Mouse (Mus musculus) limb, embryonic 14.5 days (tissue): Measurements from ENCODE around the gene 6430548M08Rik. TPM values are rescaled to one million over a fixed set of nuclear protein-coding genes. Genes with fewer than 3 reads are reported as not detected.

Experiments
- ATAC-seq: fragments of 200-750 bp; cut with Nextera tagmentation; 2 replicates; pipeline ENCODE4 v1.8.0; 2017; ENCODE audit warnings: low read depth, moderate number of reproducible peaks, moderate TSS enrichment; ENCODE audit not compliant: low FRiP score
- DNase-seq: peaks from one replicate; pipeline ENCODE4 v3.0.0-alpha.2; 2015; ENCODE audit warnings: low spot score
- H3K27ac ChIP-seq: fragments of 300-500 bp; sonication (generic); replicated peaks from 2 replicates; pipeline ENCODE4 v1.5.1; 2014; ENCODE audit warnings: low read depth, mild to moderate bottlenecking, low read length, moderate library complexity, mixed read lengths
- H3K27me3 ChIP-seq: fragments of 300-500 bp; sonication (generic); 2 replicates; pipeline ENCODE4 v1.6.1; 2014; ENCODE audit warnings: low read length, mixed read lengths; ENCODE audit not compliant: control insufficient read depth, insufficient read depth
- H3K36me3 ChIP-seq: fragments of 300-500 bp; sonication (generic); 2 replicates; pipeline ENCODE4 v1.6.1; 2014; ENCODE audit warnings: mild to moderate bottlenecking, low read length, moderate library complexity, mixed read lengths; ENCODE audit not compliant: control insufficient read depth, insufficient read depth
- H3K4me1 ChIP-seq: fragments of 300-500 bp; sonication (generic); 2 replicates; pipeline ENCODE4 v1.6.1; 2014; ENCODE audit warnings: antibody characterized with exemption, low read length, mixed read lengths; ENCODE audit not compliant: control insufficient read depth, insufficient read depth
- H3K4me2 ChIP-seq: fragments of 300-500 bp; sonication (generic); replicated peaks from 2 replicates; pipeline ENCODE4 v1.6.1; 2014; ENCODE audit warnings: low read depth, mild to moderate bottlenecking, low read length, moderate library complexity; ENCODE audit not compliant: severe bottlenecking
- H3K4me3 ChIP-seq: fragments of 300-500 bp; sonication (generic); replicated peaks from 2 replicates; pipeline ENCODE4 v1.5.1; 2014; ENCODE audit warnings: low read length
- H3K9ac ChIP-seq: fragments of 300-500 bp; sonication (generic); 2 replicates; pipeline ENCODE4 v1.6.1; 2014; ENCODE audit warnings: mild to moderate bottlenecking, low read depth, low read length, moderate library complexity; ENCODE audit not compliant: severe bottlenecking
- H3K9me3 ChIP-seq: fragments of 300-500 bp; sonication (generic); 2 replicates; pipeline ENCODE4 v1.6.1; 2016; ENCODE audit warnings: low read length; ENCODE audit not compliant: control insufficient read depth
- POLR2A ChIP-seq: fragments of 200-500 bp; IDR thresholded peaks from 2 replicates; pipeline ENCODE4 v1.8.0; 2012; ENCODE audit warnings: inconsistent platforms, mild to moderate bottlenecking, moderate library complexity, borderline replicate concordance; ENCODE audit not compliant: insufficient read depth, insufficient read length; ENCODE audit errors: extremely low read depth
- WGBS: fragments of 180-500 bp; shearing (Covaris S2); extraction: QIAGEN DNeasy Blood & Tissue Kit; methylation state at CpG from one replicate; pipeline ENCODE4 v1.1.7; 2014; 5-methylcytosine and 5-hydroxymethylcytosine counted together
- polyA plus RNA-seq, 2 experiments: library from polyadenylated mRNA; depleted of rRNA in 1 of 2; stranded (reverse) in 1 of 2; unstranded in 1 of 2; fragments of >200 nt; fragmentation: Nextera tagmentation in 1 of 2; extraction: Ambion mirVana in 1 of 2; gene quantifications; 2 replicates each; pipeline versions ENCODE4 v1.2.1 to v1.2.3; 2012 to 2014

The 6430548M08Rik gene
- polyA plus RNA-seq, 2 experiments, result 4.0 to 4.1 TPM

GRCm38 (mm10) chr8:120205916-120206315, 92.0 kb downstream of the 6430548M08Rik start:
- H3K36me3 ChIP-seq, result no peaks in the 10 kb centered on the region
- no peak overlapping the region for H3K4me2 ChIP-seq
- peaks cover 4% of the 10 kb centered on the region for H3K4me1 ChIP-seq
- no peaks in the 10 kb centered on the region for H3K9me3 ChIP-seq
- no peak overlapping the region for H3K27ac ChIP-seq
- H3K9ac ChIP-seq, result no peak overlapping the region
- no peak overlapping the region for H3K4me3 ChIP-seq
- no peak for ATAC-seq
- 84% methylated on average over 9 of the region's 9 CpGs for WGBS
- DNase-seq, result no peak
- no peak for TF ChIP-seq POLR2A
- no peaks in the 10 kb centered on the region for H3K27me3 ChIP-seq

- ATAC-seq, result no peak
Observed at GRCm38 (mm10) chr8:120207364-120207763, 93.4 kb downstream of the 6430548M08Rik start.

GRCm38 (mm10) chr8:120208113-120208512, 94.2 kb downstream of the 6430548M08Rik start:
- Histone ChIP-seq H3K4me1 (peaks cover 9% of the 10 kb centered on the region), H3K27me3 (no peaks in the 10 kb centered on the region), H3K36me3 (no peaks in the 10 kb centered on the region), H3K27ac (no peak overlapping the region), H3K9me3 (no peaks in the 10 kb centered on the region), H3K4me3 (no peak overlapping the region), H3K4me2 (no peak overlapping the region), H3K9ac (no peak overlapping the region)
- DNase-seq, result no peak
- no peak for ATAC-seq
- WGBS, result 37% methylated on average over 11 of the region's 11 CpGs
- TF ChIP-seq POLR2A, result no peak

More at GRCm38 (mm10) chr8:120207364-120207763, 93.4 kb downstream of the 6430548M08Rik start:
- DNase-seq, result no peak
- no peaks in the 10 kb centered on the region for H3K36me3 ChIP-seq
- H3K4me1 ChIP-seq, result peaks cover 9% of the 10 kb centered on the region
- H3K27ac ChIP-seq, result no peak overlapping the region
- no peak for TF ChIP-seq POLR2A
- H3K4me2 ChIP-seq, result no peak overlapping the region
- H3K9me3 ChIP-seq, result no peaks in the 10 kb centered on the region
- no peak overlapping the region for H3K9ac ChIP-seq
- WGBS, result 91% methylated on average over 8 of the region's 8 CpGs
- H3K4me3 ChIP-seq, result no peak overlapping the region
- no peaks in the 10 kb centered on the region for H3K27me3 ChIP-seq

- H3K9ac ChIP-seq, result no peak overlapping the region
- no peaks in the 10 kb centered on the region for H3K36me3 ChIP-seq
- no peak overlapping the region for H3K4me2 ChIP-seq
- no peak overlapping the region for H3K4me3 ChIP-seq
- peaks cover 23% of the 10 kb centered on the region for H3K4me1 ChIP-seq
- TF ChIP-seq POLR2A, result no peak
- no peak for DNase-seq
- H3K27me3 ChIP-seq, result no peaks in the 10 kb centered on the region
- no peak overlapping the region for H3K27ac ChIP-seq
- 32% methylated on average over 2 of the region's 4 CpGs for WGBS
- ATAC-seq, result 0 out of 2 replicates have a peak, but pooled peaks have one; percentile 31
- no peaks in the 10 kb centered on the region for H3K9me3 ChIP-seq
Observed at GRCm38 (mm10) chr8:120211345-120211744, 97.4 kb downstream of the 6430548M08Rik start.

- Histone ChIP-seq H3K4me3 (no peak overlapping the region), H3K27me3 (no peaks in the 10 kb centered on the region), H3K9me3 (no peaks in the 10 kb centered on the region), H3K27ac (no peak overlapping the region), H3K4me1 (peaks cover 35% of the 10 kb centered on the region), H3K9ac (no peak overlapping the region), H3K4me2 (no peak overlapping the region), H3K36me3 (no peaks in the 10 kb centered on the region)
- DNase-seq (no peak), ATAC-seq (no peak)
- TF ChIP-seq POLR2A, result no peak
- WGBS, result 83% methylated on average over 7 of the region's 7 CpGs
Observed at GRCm38 (mm10) chr8:120212596-120212995, 98.6 kb downstream of the 6430548M08Rik start.

GRCm38 (mm10) chr8:120213229-120213628, 99.3 kb downstream of the 6430548M08Rik start:
- DNase-seq (no peak), ATAC-seq (no peak)
- Histone ChIP-seq H3K27ac (no peak overlapping the region), H3K27me3 (no peaks in the 10 kb centered on the region), H3K4me2 (no peak overlapping the region), H3K9me3 (no peaks in the 10 kb centered on the region), H3K4me1 (peaks cover 41% of the 10 kb centered on the region), H3K9ac (no peak overlapping the region), H3K4me3 (no peak overlapping the region), H3K36me3 (no peaks in the 10 kb centered on the region)
- no peak for TF ChIP-seq POLR2A
- WGBS, result 100% methylated on average over 3 of the region's 3 CpGs
